Mouse (Mus musculus) liver, embryonic 14.5 days (tissue): ENCODE data around the gene Dpagt1.

Source experiments
- CTCF ChIP-seq: IDR thresholded peaks from 2 replicates; pipeline ENCODE4 v1.5.1; 2016; ENCODE audit warnings: antibody characterized with exemption, low read depth, control low read depth
- EP300 ChIP-seq: IDR thresholded peaks from 2 replicates; pipeline ENCODE4 v1.6.1; 2016; ENCODE audit warnings: antibody characterized with exemption, low read depth

DNA sequence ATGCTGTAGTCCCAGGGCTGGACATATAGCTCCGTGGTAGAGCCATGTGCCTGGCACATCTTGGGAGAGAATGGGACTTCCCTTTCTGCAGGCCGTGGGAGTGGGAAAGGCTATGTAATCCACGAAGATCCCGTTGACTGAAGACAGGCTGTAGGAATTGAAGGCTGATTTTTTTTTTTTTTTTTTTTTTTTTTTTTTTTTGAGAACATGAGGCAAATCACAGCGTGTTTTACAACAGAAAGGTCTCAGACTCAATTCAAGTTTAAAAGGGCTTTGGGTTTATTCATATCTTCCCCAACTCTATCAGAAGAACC is 10.2 kb downstream of the Dpagt1 start:
- TF ChIP-seq CTCF: no peak
- TF ChIP-seq EP300: peak; percentile 3; the same call in 1 of the 2 replicates
